Mouse (Mus musculus) embryonic facial prominence, embryonic 12.5 days (tissue): ENCODE data around the gene Mars. TPM values are rescaled to one million over a fixed set of nuclear protein-coding genes. Genes with fewer than 3 reads are reported as not detected.
"Not testable (repeated sequence)": the region's sequence is repeated elsewhere in the genome, so short reads cannot be mapped to it uniquely, and the experiment has no call there.

Experiments
- ATAC-seq: fragments of 200-750 bp; cut with Nextera tagmentation; 2 replicates; pipeline ENCODE4 v1.8.0; 2017; ENCODE audit not compliant: insufficient number of reproducible peaks, insufficient read depth, low FRiP score, low TSS enrichment
- H3K27ac ChIP-seq: fragments of 300-500 bp; sonication (generic); 2 replicates; pipeline ENCODE4 v1.5.1; 2016; ENCODE audit warnings: mild to moderate bottlenecking
- H3K27me3 ChIP-seq: fragments of 300-500 bp; sonication (generic); 2 replicates; pipeline ENCODE4 v1.6.1; 2016; ENCODE audit warnings: mild to moderate bottlenecking, moderate library complexity
- H3K36me3 ChIP-seq: fragments of 300-500 bp; sonication (generic); 2 replicates; pipeline ENCODE4 v1.6.1; 2016; ENCODE audit warnings: mild to moderate bottlenecking
- H3K4me1 ChIP-seq: fragments of 300-500 bp; sonication (generic); 2 replicates; pipeline ENCODE4 v1.6.1; 2016
- H3K4me2 ChIP-seq: fragments of 300-500 bp; sonication (generic); replicated peaks from 2 replicates; pipeline ENCODE4 v1.6.1; 2016; ENCODE audit warnings: mild to moderate bottlenecking, moderate library complexity
- H3K4me3 ChIP-seq: fragments of 300-500 bp; sonication (generic); 2 replicates; pipeline ENCODE4 v1.5.1; 2016; ENCODE audit warnings: mild to moderate bottlenecking
- H3K9ac ChIP-seq: fragments of 300-500 bp; sonication (generic); 2 replicates; pipeline ENCODE4 v1.6.1; 2016; ENCODE audit warnings: mild to moderate bottlenecking, moderate library complexity
- H3K9me3 ChIP-seq: fragments of 300-500 bp; sonication (generic); 2 replicates; pipeline ENCODE4 v1.6.1; 2016; ENCODE audit warnings: mild to moderate bottlenecking, moderate library complexity
- WGBS: fragments of 180-500 bp; shearing (Covaris S2); methylation state at CpG from one replicate; pipeline ENCODE4 v1.1.7; 2016; 5-methylcytosine and 5-hydroxymethylcytosine counted together
- polyA plus RNA-seq: library from polyadenylated mRNA; unstranded; fragments of >200 nt; fragmentation: Nextera tagmentation; extraction: Ambion mirVana; gene quantifications from 2 replicates; pipeline ENCODE4 v1.2.1, GENCODE M21; 2016

The Mars gene
- polyA plus RNA-seq, 1 experiment from 2014 or later, result 142 TPM

DNA sequence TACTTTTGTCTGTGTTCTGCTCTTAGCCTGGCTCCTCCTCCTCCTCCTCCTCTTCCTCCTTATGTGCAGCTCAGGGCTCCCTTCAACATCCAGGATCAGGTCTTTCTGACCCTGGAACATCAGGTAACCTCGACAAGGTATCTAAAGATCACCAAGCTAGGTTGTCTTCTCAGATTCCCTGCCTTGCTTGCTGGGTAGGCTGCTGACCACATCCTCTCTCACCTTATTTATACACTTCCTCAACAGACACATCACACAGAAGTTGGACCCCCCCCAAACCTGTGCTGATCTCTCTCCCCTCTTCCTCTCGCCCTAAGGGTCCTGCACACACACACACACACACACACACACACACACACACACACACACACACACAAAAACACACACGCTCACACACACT lies 10.0 kb upstream of the Mars start, which contains the start of gene Arhgap9:
Gene Arhgap9 (plus strand): TSS at position 344 of the 400 bp plus-strand sequence.
- H3K27ac ChIP-seq, result no peak within 1 kb of the TSS
- peaks cover 13% of the 10 kb centered on the region for H3K4me1 ChIP-seq
- H3K9ac ChIP-seq, result no peak within 1 kb of the TSS
- H3K4me3 ChIP-seq, result no peak within 1 kb of the TSS
- H3K36me3 ChIP-seq, result no peaks in the 10 kb centered on the region
- ATAC-seq, result no peak
- no peak within 1 kb of the TSS for H3K4me2 ChIP-seq
- 73% methylated on average over 3 of the region's 3 CpGs for WGBS
- H3K9me3 ChIP-seq, result no peaks in the 10 kb centered on the region
- peaks cover 45% of the 10 kb centered on the region for H3K27me3 ChIP-seq

DNA sequence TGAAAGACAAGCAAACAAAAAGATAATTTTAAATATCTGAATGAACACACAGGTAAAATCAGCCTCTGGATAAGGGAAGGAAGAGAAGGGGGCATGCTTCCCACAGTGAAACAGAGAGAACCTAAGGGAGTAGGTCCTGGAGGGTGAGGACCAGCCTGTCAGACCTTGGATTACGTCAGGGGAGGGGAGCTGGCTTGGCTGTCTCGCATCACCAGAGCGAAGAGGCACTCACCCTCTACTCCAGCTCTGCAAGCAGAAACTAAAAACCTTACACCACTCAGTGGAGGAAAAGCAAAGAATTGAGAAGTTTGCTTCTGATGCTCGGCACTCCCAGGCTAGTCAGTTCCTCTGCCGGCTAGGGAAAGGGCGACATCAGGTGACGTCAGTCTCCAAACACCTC lies 8.4 kb upstream of the Mars start:
- H3K27ac ChIP-seq, result no peak overlapping the region
- H3K36me3 ChIP-seq, result no peaks in the 10 kb centered on the region
- H3K4me3 ChIP-seq, result no peak overlapping the region
- H3K4me1 ChIP-seq, result no peaks in the 10 kb centered on the region
- no peak overlapping the region for H3K9ac ChIP-seq
- WGBS, result 75% methylated on average over 7 of the region's 7 CpGs
- no peaks in the 10 kb centered on the region for H3K9me3 ChIP-seq
- ATAC-seq, result no peak
- no peak overlapping the region for H3K4me2 ChIP-seq
- peaks cover 29% of the 10 kb centered on the region for H3K27me3 ChIP-seq

DNA sequence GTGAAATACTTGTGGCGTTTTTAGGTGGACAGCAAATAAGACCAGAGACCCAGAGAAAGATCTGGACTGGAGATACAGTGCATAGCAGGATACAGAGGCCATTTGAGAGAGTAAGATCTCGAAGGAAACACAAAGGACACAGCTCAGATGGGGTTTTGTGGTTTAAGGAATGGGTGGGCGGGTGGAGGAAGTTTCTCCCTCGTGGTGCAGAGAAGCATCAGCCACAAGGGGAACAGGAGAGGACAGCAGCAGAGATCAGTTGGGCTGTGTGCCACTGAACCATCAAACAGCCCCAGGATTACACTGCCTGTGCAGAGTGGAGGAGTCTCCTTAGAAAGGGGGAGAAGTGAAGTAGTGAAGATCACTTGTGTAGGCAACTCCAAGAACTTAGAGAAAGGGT lies 6.4 kb upstream of the Mars start:
- Histone ChIP-seq H3K4me3 (no peak overlapping the region), H3K9me3 (no peaks in the 10 kb centered on the region), H3K27me3 (peaks cover 18% of the 10 kb centered on the region; the same call in 1 of the 2 replicates), H3K27ac (no peak overlapping the region), H3K36me3 (no peaks in the 10 kb centered on the region), H3K4me1 (no peaks in the 10 kb centered on the region), H3K9ac (no peak overlapping the region), H3K4me2 (no peak overlapping the region)
- ATAC-seq, result no peak
- 36% methylated on average over 4 of the region's 4 CpGs for WGBS

DNA sequence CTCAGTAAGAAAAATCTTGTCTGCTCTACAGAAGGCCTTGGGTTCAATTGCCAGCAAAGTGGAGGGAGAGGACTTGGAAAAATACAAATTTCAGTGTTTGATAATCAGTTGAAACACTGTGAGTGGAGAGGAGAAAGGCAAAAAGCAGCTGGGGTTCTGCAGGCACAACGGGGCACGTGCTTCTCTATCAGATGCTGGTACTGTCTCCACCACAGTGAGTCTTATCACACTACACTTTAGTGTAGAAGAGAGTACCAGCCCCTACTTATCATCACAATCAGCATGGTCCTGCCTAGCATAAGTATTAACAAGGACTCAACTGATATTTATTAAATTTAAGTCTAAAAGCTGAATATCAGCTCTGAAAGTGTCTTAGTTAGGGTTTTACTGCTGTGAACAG lies 5.7 kb upstream of the Mars start:
- ATAC-seq, result no peak
- Histone ChIP-seq H3K9me3 (no peaks in the 10 kb centered on the region), H3K27ac (no peak overlapping the region), H3K36me3 (no peaks in the 10 kb centered on the region), H3K27me3 (peaks cover 12% of the 10 kb centered on the region; the same call in 1 of the 2 replicates), H3K4me2 (no peak overlapping the region), H3K4me1 (no peaks in the 10 kb centered on the region), H3K4me3 (no peak overlapping the region), H3K9ac (no peak overlapping the region)
- 80% methylated on average over 2 of the region's 2 CpGs for WGBS

DNA sequence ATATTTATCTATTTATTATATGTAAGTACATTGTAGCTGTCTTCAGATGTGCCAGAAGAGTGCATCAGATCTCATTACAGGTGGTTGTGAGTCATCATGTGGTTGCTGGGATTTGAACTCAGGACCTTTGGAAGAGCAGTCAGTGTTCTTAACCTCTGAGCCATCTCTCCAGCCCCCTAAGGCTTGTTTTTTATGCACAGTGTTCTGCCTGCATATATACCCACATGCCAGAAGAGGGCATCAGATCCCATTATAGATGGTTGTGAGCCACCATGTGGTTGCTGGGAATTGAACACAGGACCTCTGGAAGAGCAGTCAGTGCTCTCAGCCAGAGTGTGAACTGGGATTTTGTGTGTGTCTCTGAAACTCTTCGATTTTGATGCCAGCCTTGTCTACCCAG lies 3.4 kb upstream of the Mars start:
- not testable (repeated sequence) for H3K36me3 ChIP-seq, H3K4me3 ChIP-seq, H3K27ac ChIP-seq, H3K27me3 ChIP-seq, H3K9me3 ChIP-seq, ATAC-seq, H3K4me2 ChIP-seq, H3K9ac ChIP-seq, H3K4me1 ChIP-seq
- WGBS, result 75% methylated on average over 1 of the region's 1 CpGs

DNA sequence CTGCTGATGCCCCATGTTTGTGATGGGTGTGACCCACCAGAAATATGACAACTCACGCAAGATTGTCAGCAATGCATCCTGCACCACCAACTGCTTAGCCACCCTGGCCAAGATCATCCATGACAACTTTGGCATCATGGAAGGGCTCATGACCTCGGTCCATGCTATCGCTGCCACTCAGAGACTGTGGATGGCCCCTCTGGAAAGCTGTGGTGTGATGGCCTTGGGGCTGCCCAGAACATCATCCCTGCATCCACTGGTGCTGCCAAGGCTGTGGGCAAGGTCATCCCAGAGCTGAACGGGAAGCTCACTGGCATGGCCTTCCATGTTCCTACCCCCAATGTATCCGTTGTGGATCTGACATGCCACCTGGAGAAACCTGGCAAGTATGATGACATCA lies 1.9 kb upstream of the Mars start:
- not testable (repeated sequence) for H3K9ac ChIP-seq, H3K4me3 ChIP-seq, H3K4me1 ChIP-seq, H3K4me2 ChIP-seq, H3K27ac ChIP-seq, ATAC-seq, H3K27me3 ChIP-seq, H3K36me3 ChIP-seq, H3K9me3 ChIP-seq
- 86% methylated on average over 5 of the region's 5 CpGs for WGBS

DNA sequence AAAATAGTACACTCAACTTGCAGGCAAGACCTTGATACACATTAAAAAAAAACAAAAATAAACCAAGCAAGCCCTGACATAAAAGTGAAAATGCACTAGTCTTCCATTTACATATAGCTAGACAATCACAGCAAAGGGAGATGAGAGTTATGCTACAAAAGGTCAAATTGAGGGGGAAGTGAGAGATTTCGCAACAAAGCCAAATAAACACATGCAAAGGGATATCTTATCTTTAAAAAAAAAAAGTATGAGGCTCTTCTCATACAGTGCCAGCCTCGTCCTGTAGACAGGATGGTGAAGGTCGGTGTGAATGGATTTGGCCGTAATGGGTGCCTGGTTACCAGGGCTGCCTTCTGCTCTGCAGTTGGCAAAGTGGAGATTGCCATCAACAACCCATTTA lies 1.3 kb upstream of the Mars start:
- H3K27me3 ChIP-seq, result no peaks in the 10 kb centered on the region
- no peak for ATAC-seq
- H3K9me3 ChIP-seq, result no peaks in the 10 kb centered on the region
- no peak overlapping the region for H3K4me3 ChIP-seq
- no peak overlapping the region for H3K27ac ChIP-seq
- H3K9ac ChIP-seq, result no peak overlapping the region
- WGBS, result 68% methylated on average over 4 of the region's 4 CpGs
- H3K4me1 ChIP-seq, result peaks cover 10% of the 10 kb centered on the region
- no peak overlapping the region for H3K4me2 ChIP-seq
- peaks cover 15% of the 10 kb centered on the region for H3K36me3 ChIP-seq

DNA sequence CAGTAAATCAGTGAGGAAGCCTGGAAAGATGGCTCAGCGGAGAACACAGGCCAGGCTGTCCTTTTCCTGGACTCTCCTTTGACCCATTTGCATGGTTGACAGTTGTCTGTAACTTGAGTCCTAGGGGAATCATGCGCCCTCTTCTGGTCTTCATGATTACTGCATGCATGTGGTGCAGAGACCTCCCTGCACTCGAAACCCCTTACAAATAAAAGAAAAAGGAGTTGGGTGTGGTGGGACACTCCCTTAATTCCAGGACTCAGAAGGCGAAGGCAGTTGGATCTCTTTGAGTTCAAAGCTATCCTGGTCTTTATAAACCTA lies 730 bp upstream of the Mars start:
- WGBS, result under 1% methylated on average over 4 of the region's 4 CpGs
- H3K4me1 ChIP-seq, result peaks cover 10% of the 10 kb centered on the region
- no peaks in the 10 kb centered on the region for H3K9me3 ChIP-seq
- peak overlapping the region; percentile 43; the same call in 1 of the 2 replicates for H3K9ac ChIP-seq
- peaks cover 20% of the 10 kb centered on the region for H3K36me3 ChIP-seq
- H3K27me3 ChIP-seq, result no peaks in the 10 kb centered on the region
- 0 out of 2 replicates have a peak, but pooled peaks have one; percentile 55 for ATAC-seq
- H3K4me3 ChIP-seq, result peak overlapping the region; percentile 84
- peak overlapping the region; percentile 77 for H3K4me2 ChIP-seq
- H3K27ac ChIP-seq, result 0 out of 2 replicates have a peak overlapping the region, but pooled peaks have one; percentile 58

DNA sequence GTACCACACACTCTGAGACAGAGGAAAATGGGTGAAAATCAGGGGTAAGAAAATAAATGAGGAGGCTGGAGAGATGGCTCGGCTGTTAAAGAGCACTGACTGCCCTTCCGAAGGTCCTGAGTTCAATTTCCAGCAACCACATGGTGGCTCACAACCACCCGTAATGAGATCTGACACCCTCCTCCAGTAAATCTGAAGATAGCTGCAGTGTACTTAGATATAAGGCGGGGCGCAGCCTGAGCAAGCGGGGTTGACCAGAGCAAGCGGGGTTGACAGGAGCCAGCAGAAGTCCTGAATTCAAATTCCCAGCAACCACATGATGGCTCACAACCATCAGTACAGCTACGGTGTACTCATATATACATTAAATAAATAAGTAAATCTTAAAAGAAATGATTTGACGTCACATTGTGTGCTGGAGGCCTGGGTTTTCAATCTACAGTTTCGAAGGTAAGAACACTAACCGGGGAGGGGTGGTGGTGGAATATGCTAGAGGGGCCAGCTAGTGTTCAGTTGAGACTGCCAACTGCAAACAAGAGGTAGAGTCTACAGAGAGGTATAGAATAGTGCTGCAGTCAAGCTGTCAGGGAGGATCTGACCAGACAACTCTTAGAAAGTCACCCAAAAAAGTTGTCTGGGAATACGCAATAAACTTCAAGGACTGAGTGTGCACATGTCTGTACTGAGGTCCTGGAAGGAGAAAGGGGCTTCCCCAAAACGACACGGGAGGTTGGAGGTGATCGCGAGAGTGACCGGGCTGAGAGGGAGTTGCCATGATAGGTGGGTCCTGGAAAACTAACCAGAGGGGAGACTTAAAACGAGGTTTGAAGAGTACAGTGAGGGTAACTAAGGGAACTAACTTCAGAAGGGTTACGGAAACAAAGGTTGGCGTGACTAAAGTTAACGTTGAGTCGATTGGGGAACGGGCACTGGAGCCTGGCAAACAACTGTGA lies 787 bp downstream of the Mars start:
- peak overlapping the region; percentile 58; the same call in 1 of the 2 replicates for H3K27ac ChIP-seq
- peak; percentile 54 for ATAC-seq
- 39% methylated on average over 23 of the region's 23 CpGs for WGBS

DNA sequence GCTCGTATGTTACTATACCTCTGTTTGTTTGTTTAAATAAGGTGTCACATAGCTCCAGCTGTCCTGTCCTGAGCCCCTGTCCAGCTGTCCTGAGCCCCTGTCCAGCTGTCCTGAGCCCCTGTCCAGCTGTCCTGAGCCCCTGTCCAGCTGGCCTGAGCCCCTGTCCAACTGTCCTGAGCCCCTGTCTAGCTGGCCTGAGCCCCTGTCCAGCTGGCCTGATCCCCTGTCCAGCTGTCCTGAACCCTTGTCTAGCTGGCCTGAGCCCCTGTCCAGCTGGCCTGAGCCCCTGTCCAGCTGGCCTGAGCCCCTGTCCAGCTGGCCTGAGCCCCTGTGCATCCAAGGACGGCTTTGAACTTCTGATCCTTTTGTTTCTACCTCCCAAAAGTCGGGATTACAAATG lies 2.4 kb downstream of the Mars start:
- not testable (repeated sequence) for H3K4me1 ChIP-seq, H3K4me2 ChIP-seq, H3K9ac ChIP-seq, H3K4me3 ChIP-seq, H3K9me3 ChIP-seq, H3K27ac ChIP-seq, ATAC-seq, H3K27me3 ChIP-seq
- H3K36me3 ChIP-seq, result peaks cover 52% of the 10 kb centered on the region
- WGBS, result 83% methylated on average over 3 of the region's 3 CpGs

More for the DNA sequence above, 787 bp downstream of the Mars start:
- H3K9me3 ChIP-seq, result no peaks in the 10 kb centered on the region
- peaks cover 36% of the 10 kb centered on the region for H3K36me3 ChIP-seq
- peaks cover 10% of the 10 kb centered on the region for H3K4me1 ChIP-seq
- H3K9ac ChIP-seq, result peak overlapping the region; percentile 78
- H3K4me2 ChIP-seq, result peak overlapping the region; percentile 77
- peak overlapping the region; percentile 84 for H3K4me3 ChIP-seq
- no peaks in the 10 kb centered on the region for H3K27me3 ChIP-seq

DNA sequence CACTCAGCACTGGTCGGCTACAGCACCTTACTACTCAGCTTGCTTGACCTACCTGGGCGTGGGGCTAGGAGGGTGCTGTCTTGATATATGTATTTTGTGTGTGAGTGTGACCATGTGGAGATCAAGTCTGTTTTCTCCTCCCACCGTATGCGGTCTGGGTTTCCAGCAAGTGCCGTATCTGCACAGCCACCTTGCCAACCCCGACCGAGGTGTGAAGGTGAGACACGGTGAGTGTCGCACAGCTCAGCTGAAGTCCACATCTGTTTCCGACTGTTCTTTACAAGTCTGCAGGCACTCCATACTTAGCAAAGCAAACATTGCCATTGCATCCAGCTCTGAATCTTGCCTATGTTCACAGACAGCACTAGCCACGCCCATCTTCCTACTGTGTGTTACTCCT lies 8.4 kb downstream of the Mars start:
- Histone ChIP-seq H3K9me3 (no peaks in the 10 kb centered on the region), H3K9ac (no peak overlapping the region), H3K36me3 (peaks cover 93% of the 10 kb centered on the region), H3K27me3 (no peaks in the 10 kb centered on the region), H3K27ac (no peak overlapping the region), H3K4me1 (no peaks in the 10 kb centered on the region), H3K4me2 (no peak overlapping the region), H3K4me3 (no peak overlapping the region)
- 91% methylated on average over 11 of the region's 11 CpGs for WGBS
- no peak for ATAC-seq

DNA sequence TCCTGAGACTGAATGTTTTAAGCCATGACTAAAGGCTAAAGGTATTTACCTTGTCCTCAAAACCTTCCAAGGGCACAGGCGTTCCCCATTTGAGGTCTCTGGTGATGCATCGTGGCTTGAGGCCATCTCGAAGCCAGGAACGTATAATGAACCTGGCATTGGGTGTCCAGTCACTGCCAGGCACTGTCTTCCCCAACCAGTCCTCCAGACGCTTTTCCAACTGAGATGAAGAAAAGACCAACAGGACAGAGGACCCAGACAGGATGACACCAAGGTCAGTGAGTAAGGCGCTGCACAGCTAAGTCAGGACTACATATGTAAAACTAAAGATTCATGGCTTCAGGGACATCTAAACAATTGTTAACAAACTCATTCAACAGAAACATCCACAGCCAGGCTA lies 11.2 kb downstream of the Mars start:
- Histone ChIP-seq H3K9ac (no peak overlapping the region), H3K27ac (no peak overlapping the region), H3K4me1 (no peaks in the 10 kb centered on the region), H3K36me3 (peaks cover 93% of the 10 kb centered on the region), H3K27me3 (no peaks in the 10 kb centered on the region), H3K9me3 (no peaks in the 10 kb centered on the region), H3K4me2 (no peak overlapping the region), H3K4me3 (no peak overlapping the region)
- no peak for ATAC-seq
- 92% methylated on average over 6 of the region's 6 CpGs for WGBS
